Mouse (Mus musculus) bone marrow, adult 2 months (tissue): ENCODE measurements around the gene Tie1.

Source experiments
- CTCF ChIP-seq: fragments of 200-500 bp; IDR thresholded peaks from 2 replicates; pipeline ENCODE4 v1.5.1; 2011; ENCODE audit warnings: low read length, control low read depth; ENCODE audit not compliant: control insufficient read depth, insufficient read depth
- POLR2A ChIP-seq: fragments of 200-500 bp; IDR thresholded peaks from 2 replicates; pipeline ENCODE4 v1.6.1; 2011; ENCODE audit warnings: low read depth, mild to moderate bottlenecking, control low read depth, low read length, borderline replicate concordance; ENCODE audit not compliant: control insufficient read depth

DNA sequence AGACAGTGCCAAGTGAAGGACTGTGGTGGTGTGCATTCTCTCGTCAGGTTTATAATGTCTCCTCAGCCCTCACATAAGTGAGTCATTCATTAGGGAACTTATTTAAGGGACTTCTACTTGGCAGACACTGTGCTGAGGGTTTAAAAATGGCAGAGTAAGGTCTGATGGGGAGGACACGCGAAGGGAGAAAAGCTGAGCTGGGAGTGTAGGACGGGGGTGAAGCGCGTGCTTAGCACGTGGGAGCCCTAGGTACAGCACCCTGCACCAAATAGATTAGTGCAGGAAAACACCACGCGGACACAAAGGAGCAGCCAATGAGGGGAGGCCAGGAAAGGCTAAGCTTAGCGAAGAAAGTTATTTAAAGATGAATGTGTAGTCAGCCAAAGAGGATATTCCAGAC is 44.8 kb downstream of the Tie1 start:
- no peak for TF ChIP-seq CTCF
- no peak for TF ChIP-seq POLR2A
